Mouse (Mus musculus): ENCODE measurements around the gene Rbp1. TPM values are rescaled to one million over a fixed set of nuclear protein-coding genes. Genes with fewer than 3 reads are reported as not detected.

Rbp1 gene
- 25.2 and 31.3 TPM in 2 replicates for polyA plus RNA-seq (2012; rRNA removed)

GRCm38 (mm10) chr9:98422656-98423055 lies at the start of gene Rbp1:
Gene Rbp1, plus strand, starts transcription at chr9:98422961.

DNA sequence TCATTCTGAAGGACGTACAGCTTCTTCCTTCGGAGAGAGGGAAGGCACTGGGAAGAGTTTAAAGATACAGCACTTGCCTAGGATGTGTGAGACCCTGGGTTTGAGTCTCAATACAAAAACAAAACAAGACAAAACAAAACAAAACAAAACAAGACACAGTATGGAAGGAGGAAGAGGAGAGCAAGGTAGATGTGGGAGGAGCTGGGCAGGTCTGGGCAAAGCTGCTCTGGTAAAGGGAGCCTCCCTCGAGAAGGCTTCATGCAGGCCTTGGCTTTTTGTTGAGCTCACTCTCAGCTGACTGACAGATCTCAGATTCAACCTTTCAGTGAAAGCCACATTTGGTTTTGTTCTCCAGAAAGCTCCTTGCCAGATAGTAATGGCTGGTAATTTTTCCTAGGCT lies 63.1 kb downstream of the Rbp1 start, which contains the start of gene Rbp2:
Rbp2 (plus strand) TSS at position 301 of the 400 bp plus-strand sequence.

Other genes starting within 250 kb of the Rbp1 start
- gene Nmnat3, start 135.5 kb upstream of the Rbp1 start, polyA plus RNA-seq (2012; rRNA removed): 9.7 and 12.0 TPM in 2 replicates
- gene Rbp2, start 63.2 kb downstream of the Rbp1 start, polyA plus RNA-seq (2012; rRNA removed): 0.27 and 0.47 TPM in 2 replicates
- gene Copb2, start 140.8 kb downstream of the Rbp1 start, polyA plus RNA-seq (2012; rRNA removed): 23.6 and 29.6 TPM in 2 replicates
- 29.8 and 38.9 TPM in 2 replicates for gene Mrps22, start 178.7 kb downstream of the Rbp1 start, polyA plus RNA-seq (2012; rRNA removed)